Mouse (Mus musculus) right cerebral cortex, postnatal 10 days (tissue): ENCODE results near the gene Csnka2ip.

ENCODE experiments used
- DNase-seq, 2 experiments: peaks; one replicate each; pipeline ENCODE4 v3.0.0; 2021; ENCODE audit warnings: low spot score in 2 of 2

The Csnka2ip gene

DNA sequence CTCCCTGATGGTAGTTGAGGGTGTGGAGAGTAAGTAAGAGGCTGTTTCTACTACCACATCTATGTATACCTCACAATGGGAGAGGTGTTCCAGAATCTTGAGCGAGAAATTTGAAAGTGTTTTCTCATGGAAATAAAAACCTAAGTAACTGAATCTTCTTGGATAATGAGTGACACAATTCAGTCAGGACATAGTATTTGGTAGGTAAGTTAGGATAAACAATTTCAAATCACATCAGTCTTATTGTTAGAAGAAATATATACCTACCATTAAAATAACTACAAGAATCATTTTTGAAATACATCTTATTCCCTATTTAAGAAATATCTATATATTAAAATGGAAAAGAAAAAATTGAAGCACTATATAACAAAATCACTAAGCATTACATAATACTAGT lies at the start of gene Csnka2ip:
Gene Csnka2ip (minus strand): TSS at position 101 of the 400 bp plus-strand sequence.
- DNase-seq, result no peak

- DNase-seq, result no peak
These were observed 47.5 kb upstream of the Csnka2ip start for GRCm38 (mm10) chr16:64649594-64650290.

GRCm38 (mm10) chr16:64647771-64648170 lies 45.6 kb upstream of the Csnka2ip start:
- no peak for DNase-seq

DNA sequence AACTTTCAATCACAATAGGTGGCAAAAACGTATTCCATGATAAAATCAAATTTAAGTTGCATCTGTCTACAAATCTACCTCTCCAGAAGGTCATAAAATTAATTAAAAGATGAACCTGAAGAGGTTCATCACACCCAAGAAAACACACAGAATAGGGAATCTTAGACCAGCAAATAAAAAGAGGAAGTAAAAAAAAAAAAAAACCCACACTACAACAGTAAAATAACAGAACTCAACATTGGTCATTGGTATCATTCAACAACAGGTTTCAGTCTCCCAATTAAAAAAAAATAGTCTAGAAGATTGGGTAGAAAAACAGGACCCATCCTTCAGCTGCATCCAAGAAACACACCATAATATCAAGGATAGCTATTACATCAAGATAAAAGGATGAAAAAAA lies 32.9 kb upstream of the Csnka2ip start:
- DNase-seq, result no peak

- no peak for DNase-seq
These were observed 17.9 kb upstream of the Csnka2ip start for GRCm38 (mm10) chr16:64620116-64620515.

- no peak for DNase-seq
These were observed 12.4 kb upstream of the Csnka2ip start for GRCm38 (mm10) chr16:64614648-64615047.

GRCm38 (mm10) chr16:64607793-64608192 lies 5.6 kb upstream of the Csnka2ip start:
- DNase-seq, result no peak

DNA sequence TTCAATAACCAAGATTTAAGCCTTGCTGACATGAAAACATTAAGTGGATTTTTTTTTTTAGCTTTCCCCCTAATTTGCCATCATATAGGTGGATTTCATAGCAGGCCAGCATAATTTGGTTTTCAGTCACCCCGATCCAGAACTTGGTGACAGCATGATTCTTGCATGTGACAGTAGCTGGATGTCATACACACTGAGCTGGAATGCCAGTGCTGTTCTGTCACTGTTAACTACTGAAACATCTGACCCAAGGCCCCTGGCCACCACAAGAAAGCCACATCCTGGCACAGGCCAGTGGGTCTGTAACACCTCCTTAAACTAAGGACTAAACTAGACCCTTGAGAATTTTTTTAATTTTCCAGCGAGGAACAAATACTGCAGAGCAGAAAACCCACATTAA lies 15.4 kb downstream of the Csnka2ip start:
- no peak for DNase-seq

DNA sequence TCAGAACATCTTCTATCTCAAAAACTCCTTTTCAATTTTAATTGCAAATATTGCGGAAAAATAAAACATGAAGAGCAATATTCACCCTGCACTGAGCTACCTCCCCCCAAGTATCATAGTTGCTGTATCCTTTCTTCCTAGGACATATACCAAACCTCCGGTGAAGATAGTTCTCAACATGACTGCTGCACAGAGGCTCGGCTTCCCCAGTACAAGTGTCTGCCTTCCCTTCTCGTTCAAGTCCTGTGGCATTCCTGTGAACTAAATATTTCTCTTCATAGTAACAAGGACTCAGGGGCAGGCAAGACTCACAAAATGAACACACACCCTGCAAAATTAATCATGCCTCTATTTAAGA lies 16.0 kb downstream of the Csnka2ip start:
- DNase-seq, result no peak

DNA sequence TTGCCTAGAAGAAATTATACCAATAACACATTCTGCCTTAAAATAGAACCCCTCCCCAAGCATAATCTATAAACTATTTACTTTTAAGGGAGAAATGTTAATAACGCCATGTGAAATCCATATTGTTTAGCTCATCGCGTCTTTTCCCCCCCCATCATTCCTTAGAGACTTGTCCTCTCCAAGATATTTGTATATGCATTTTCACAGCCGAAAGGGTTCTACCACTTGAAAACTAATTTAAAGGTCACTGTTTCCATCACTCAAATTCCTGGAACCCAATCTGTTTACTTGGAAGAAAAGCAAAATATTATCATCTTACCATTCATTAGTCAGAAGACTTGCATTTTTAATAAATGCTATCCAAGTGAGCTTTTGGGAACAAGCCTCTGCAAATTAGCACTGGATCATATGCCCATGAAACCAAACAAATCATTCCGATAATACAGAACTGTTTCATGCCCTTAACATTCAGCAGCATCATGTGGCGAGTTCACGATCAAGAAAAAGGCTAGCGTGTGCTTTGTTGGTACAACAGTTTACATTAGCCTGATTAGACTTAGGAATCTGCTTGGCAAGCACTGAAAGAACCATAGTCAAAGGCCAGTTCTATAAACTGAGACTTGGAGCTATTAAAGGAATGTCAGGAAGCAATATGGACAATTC lies 16.5 kb downstream of the Csnka2ip start:
- DNase-seq, result no peak

DNA sequence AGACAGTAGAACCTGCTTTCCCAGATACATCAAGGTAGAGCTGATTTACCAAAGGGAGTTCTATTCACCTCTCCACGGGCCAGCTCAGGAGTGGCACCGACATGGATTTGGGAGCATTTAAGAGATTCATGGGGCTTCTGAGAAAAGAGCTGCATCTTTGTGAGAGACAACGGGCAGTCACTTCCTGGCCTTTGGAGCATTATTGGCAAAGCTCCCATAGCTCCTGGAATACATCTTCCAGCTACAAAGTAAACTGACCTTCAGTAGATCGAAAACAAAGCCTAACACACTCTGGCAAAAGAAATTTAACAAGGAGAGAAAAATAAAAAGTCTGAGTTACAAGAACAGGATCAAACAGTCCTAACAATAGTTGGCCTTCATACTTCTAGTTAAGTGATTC lies 17.6 kb downstream of the Csnka2ip start:
- no peak for DNase-seq

DNA sequence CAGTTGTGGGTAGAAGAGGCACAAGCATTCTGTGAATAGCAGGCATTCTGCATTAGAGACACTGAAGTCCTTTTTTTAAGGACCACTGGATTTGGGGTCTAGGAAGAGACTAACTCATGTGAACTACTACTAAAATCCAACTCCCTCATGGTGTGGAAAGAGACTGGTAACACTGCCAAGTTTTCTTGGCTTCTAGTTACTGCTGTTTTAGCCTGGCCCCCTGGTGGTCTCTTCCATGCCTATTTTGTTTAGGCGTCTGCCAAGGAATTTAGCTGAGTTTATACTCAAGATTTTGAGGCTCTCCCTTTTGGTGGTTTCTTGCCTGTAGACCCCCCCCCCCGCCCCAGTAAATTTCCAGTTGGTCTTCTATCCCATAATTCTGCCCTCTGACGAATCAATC lies 18.8 kb downstream of the Csnka2ip start:
- DNase-seq, result peak in 1 of 2 experiments; percentile 17

- no peak for DNase-seq
These were observed 32.7 kb downstream of the Csnka2ip start for GRCm38 (mm10) chr16:64569496-64569895.

DNA sequence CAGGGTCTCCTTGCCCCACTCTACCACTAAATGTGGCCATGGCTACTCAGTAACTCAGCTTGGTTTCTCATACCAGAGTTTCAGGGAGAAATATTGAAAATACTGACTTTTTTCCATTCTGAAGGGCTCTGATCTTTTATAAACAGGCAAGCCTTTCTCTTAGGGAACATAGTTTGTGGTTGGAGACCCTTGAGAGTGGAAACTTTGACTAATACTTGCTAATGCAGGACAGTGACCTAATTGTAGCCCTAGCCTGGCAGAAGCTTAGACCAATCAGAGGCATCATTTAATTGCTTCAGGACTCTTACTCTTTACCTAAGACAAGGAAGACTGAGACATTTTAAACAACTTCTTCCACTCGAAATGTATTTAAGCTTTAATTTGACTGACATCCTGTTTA lies 39.1 kb downstream of the Csnka2ip start:
- no peak for DNase-seq

DNA sequence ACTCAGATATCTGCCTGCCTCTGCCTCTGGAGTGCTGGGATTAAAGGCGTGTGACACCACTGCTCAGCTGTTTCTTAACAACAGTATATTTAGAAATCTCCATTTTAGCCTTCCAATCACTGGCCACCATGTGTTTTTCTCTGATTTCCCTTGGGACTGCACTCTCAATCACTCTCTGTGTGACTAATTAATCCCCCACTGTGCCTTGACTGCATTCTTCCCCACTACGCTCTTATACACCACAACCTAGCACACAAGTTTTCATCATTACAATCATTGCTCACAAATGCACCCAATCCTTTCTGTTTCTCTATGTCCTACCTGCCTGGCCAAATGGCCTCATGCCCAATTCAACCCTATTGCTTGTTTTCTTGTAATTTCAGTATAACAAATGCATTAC lies 43.7 kb downstream of the Csnka2ip start:
- no peak for DNase-seq

DNA sequence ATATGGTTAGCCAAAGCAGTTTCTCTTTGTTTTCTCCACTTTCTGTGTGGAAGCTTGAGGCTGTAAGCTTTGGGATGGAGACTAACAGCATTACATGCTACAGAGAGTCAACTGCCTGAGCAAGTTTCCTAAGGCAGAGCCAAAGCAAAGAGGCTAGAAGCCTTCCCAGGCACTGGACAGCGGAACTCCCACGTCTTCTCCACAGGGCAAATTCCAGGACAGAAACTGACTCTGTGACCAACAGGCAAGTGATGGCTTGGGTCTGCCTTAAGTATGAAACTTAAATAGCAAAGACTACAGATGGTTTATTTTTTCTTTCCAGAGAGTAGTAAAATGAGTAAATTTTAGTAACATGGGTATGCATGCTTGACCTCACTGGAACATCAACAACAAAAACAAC lies 75.3 kb downstream of the Csnka2ip start:
- DNase-seq, result no peak

GRCm38 (mm10) chr16:64524051-64524645 lies 78.1 kb downstream of the Csnka2ip start:
- DNase-seq, result no peak

DNA sequence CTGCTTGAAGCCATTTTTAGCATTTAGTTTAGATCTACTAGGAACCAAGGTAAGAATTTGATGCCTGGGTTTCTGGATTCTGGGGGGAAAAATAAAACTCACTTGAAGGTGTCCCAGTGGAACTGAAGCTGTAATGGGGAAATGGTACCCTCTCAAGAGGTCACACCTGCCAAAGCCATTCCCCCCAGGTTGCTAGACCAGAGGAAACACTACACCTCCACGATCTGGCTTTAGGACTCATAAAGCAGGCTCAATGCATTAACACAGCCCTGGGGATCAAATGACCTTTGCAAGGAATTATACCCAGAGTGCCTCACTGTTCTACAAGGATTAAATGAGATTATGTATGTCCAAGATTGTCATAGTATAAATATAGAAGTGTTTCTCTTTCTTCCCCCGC lies 88.8 kb downstream of the Csnka2ip start:
- no peak for DNase-seq
